Mouse (Mus musculus) CD4-positive, CD25-positive, alpha-beta regulatory T cell, adult 4 months (primary cell): ENCODE data around the gene Prlh. TPM values are rescaled to one million over a fixed set of nuclear protein-coding genes. Genes with fewer than 3 reads are reported as not detected.

ENCODE experiments used
- ATAC-seq: one replicate; pipeline ENCODE4 v1.8.0; 2017
- polyA plus RNA-seq, 2 experiments: library from polyadenylated mRNA; unstranded; fragments of 100-300 nt; shearing (Covaris generic); gene quantifications; one replicate each; pipeline ENCODE4 v1.2.1; 2017

Prlh gene
- polyA plus RNA-seq, 2 experiments from 2014 or later, result not detected

GRCm38 (mm10) chr1:91001871-91002539 is 49.1 kb downstream of the Prlh start:
- ATAC-seq, result no peak

GRCm38 (mm10) chr1:91002641-91003040 is 49.7 kb downstream of the Prlh start:
- no peak for ATAC-seq

Other genes starting within 250 kb of the Prlh start
- gene Col6a3, start 109.1 kb upstream of the Prlh start, polyA plus RNA-seq, result not detected
- not detected for gene Mlph, start 38.0 kb upstream of the Prlh start, polyA plus RNA-seq
- gene Rab17, start 16.6 kb downstream of the Prlh start, polyA plus RNA-seq, result not detected
- 100 to 1,000 TPM; 175 to 217 TPM for gene Lrrfip1, start 45.6 kb downstream of the Prlh start, polyA plus RNA-seq
- 1 to 10 TPM in 1 of 2 experiments, under 1 TPM in 1; 0.83 to 2.2 TPM for gene Rbm44, start 192.0 kb downstream of the Prlh start, polyA plus RNA-seq
- 10 to 100 TPM; 28.9 to 31.6 TPM for gene Ramp1, start 226.7 kb downstream of the Prlh start, polyA plus RNA-seq